Mouse (Mus musculus) heart, postnatal 36 days (tissue): ENCODE measurements around the gene Ttc23. TPM values are rescaled to one million over a fixed set of nuclear protein-coding genes. Genes with fewer than 3 reads are reported as not detected.

Experiments used
- DNase-seq, 2 experiments: peaks; one replicate each; pipeline ENCODE4 v3.0.0; 2021 to 2022
- intact Hi-C: fragments of 180-260 bp; cut with DNase I; formaldehyde crosslinking; loops from one replicate; pipeline ENCODE4 v1.15.1; 2025
- total RNA-seq, 2 experiments: library from RNA; stranded (reverse); gene quantifications; 2 replicates each; pipeline ENCODE4 v1.2.3; 2021

The Ttc23 gene
- 10 to 100 TPM; 17.8 to 19.3 TPM for total RNA-seq

- intact Hi-C loops = loop anchor here (5.0 kb wide), 1 partner anchor 810 kb away; the partner anchor contains the start of gene Adamts17
- DNase-seq = peak in 1 of 2 experiments; percentile 15
Observed at GRCm38 (mm10) chr7:67647277-67647676, at the start of gene Ttc23. TSS of gene Ttc23 (plus strand) at chr7:67647410.

GRCm38 (mm10) chr7:67598050-67598449 lies 49.2 kb upstream of the Ttc23 start:
- DNase-seq = peak in 1 of 2 experiments; percentile 31
- intact Hi-C loops = no loop called here

- DNase-seq = no peak
- intact Hi-C loops = no loop called here
Observed at GRCm38 (mm10) chr7:67605114-67605513, 42.1 kb upstream of the Ttc23 start.

- DNase-seq = no peak
Observed at GRCm38 (mm10) chr7:67606250-67606649, 41.0 kb upstream of the Ttc23 start.

GRCm38 (mm10) chr7:67607669-67608347 lies 39.4 kb upstream of the Ttc23 start:
- no peak for DNase-seq
- intact Hi-C loops = no loop called here

More at GRCm38 (mm10) chr7:67606250-67606649, 41.0 kb upstream of the Ttc23 start:
- intact Hi-C loops = no loop called here

GRCm38 (mm10) chr7:67608348-67609024 lies 38.7 kb upstream of the Ttc23 start:
- DNase-seq = no peak
- intact Hi-C loops = no loop called here

GRCm38 (mm10) chr7:67613795-67614463 lies 33.3 kb upstream of the Ttc23 start:
- peak; percentile 45 to 46 for DNase-seq
- intact Hi-C loops = loop anchor here (2.0 kb wide), 1 partner anchor 51 kb away; no protein-coding TSS in a partner anchor

GRCm38 (mm10) chr7:67614464-67614861 lies 32.7 kb upstream of the Ttc23 start:
- no peak for DNase-seq
- intact Hi-C loops = loop anchor here (2.0 kb wide), 1 partner anchor 52 kb away; no protein-coding TSS in a partner anchor

GRCm38 (mm10) chr7:67616890-67617289 lies 30.3 kb upstream of the Ttc23 start:
- no peak for DNase-seq
- intact Hi-C loops = no loop called here

GRCm38 (mm10) chr7:67617646-67618045 lies 29.6 kb upstream of the Ttc23 start:
- no peak for DNase-seq
- intact Hi-C loops = no loop called here

GRCm38 (mm10) chr7:67618316-67618715 lies 28.9 kb upstream of the Ttc23 start:
- intact Hi-C loops = no loop called here
- no peak for DNase-seq

- DNase-seq = no peak
- intact Hi-C loops = loop anchor here (1.0 kb wide), 1 partner anchor 168 kb away; no protein-coding TSS in a partner anchor
Observed at GRCm38 (mm10) chr7:67619836-67620235, 27.4 kb upstream of the Ttc23 start.

- DNase-seq = no peak
- intact Hi-C loops = no loop called here
Observed at GRCm38 (mm10) chr7:67622151-67622550, 25.1 kb upstream of the Ttc23 start.

- DNase-seq = no peak
- intact Hi-C loops = no loop called here
Observed at GRCm38 (mm10) chr7:67626671-67627070, 20.5 kb upstream of the Ttc23 start.

- no peak for DNase-seq
- intact Hi-C loops = loop anchor here (2.0 to 10.0 kb wide), 6 partner anchors 81 to 807 kb away; partner anchors contain the start of genes Adamts17 and Mef2a
Observed at GRCm38 (mm10) chr7:67629681-67630080, 17.5 kb upstream of the Ttc23 start.

GRCm38 (mm10) chr7:67630817-67631216 lies 16.4 kb upstream of the Ttc23 start:
- intact Hi-C loops = loop anchor here (1.0 to 10.0 kb wide), 6 partner anchors 258 to 809 kb away; partner anchors contain the start of genes Adamts17 and Mef2a
- peak; percentile 78 to 84 for DNase-seq

GRCm38 (mm10) chr7:67632380-67632779 lies 14.8 kb upstream of the Ttc23 start:
- intact Hi-C loops = loop anchor here (5.0 to 10.0 kb wide), 3 partner anchors 588 to 810 kb away; partner anchors contain the start of gene Adamts17
- DNase-seq = no peak

GRCm38 (mm10) chr7:67634210-67634609 lies 13.0 kb upstream of the Ttc23 start:
- intact Hi-C loops = loop anchor here (5.0 to 10.0 kb wide), 3 partner anchors 589 to 812 kb away; partner anchors contain the start of gene Adamts17
- DNase-seq = no peak

GRCm38 (mm10) chr7:67636161-67636560 lies 11.0 kb upstream of the Ttc23 start:
- no peak for DNase-seq
- intact Hi-C loops = loop anchor here (5.0 to 10.0 kb wide), 2 partner anchors 591 to 934 kb away; no protein-coding TSS in a partner anchor

GRCm38 (mm10) chr7:67639006-67639405 lies 8.2 kb upstream of the Ttc23 start:
- intact Hi-C loops = loop anchor here (5.0 to 10.0 kb wide), 2 partner anchors 594 to 937 kb away; no protein-coding TSS in a partner anchor
- DNase-seq = no peak

GRCm38 (mm10) chr7:67642955-67643354 lies 4.3 kb upstream of the Ttc23 start:
- no peak for DNase-seq
- intact Hi-C loops = no loop called here
